Mouse (Mus musculus): ENCODE data around the gene Cd1d1. TPM values are rescaled to one million over a fixed set of nuclear protein-coding genes. Genes with fewer than 3 reads are reported as not detected.

The Cd1d1 gene
- polyA plus RNA-seq, 1 experiment from 2014 or later = 17.0 TPM

DNA sequence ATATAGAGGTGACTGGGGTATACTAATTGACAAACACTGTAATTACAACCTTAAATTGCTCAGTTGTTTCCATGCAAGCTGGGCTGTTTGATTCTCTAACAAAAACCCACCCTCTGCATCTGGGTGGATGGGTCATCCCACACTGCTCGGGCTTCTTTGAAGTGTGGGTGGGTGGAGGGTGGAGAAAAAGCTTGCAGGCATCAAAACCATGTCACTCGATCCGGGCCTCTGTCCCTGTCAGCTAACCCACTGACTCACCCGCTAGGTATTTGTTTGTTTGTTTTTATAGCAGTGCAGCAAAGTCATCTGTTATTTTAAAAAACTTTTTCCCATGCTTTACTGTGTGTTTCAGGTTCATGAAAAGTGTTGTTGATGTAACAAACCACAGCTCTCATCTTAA, 43.9 kb downstream of the Cd1d1 start:
- WGBS = 51% methylated on average over 4 of the region's 4 CpGs
- DNase-seq (ENCODE audit: extremely low spot score, low spot score) = no peak
- Histone ChIP-seq H3K9me3 (peaks cover 11% of the 10 kb centered on the region; the same call in 1 of the 2 replicates), H3K4me3 (no peak overlapping the region), H3K27me3 (ENCODE audit: poor library complexity, severe bottlenecking) (no peaks in the 10 kb centered on the region), H3K36me3 (replicated peaks) (no peaks in the 10 kb centered on the region), H3K27ac (no peak overlapping the region), H3K4me1 (peaks cover 13% of the 10 kb centered on the region)

DNA sequence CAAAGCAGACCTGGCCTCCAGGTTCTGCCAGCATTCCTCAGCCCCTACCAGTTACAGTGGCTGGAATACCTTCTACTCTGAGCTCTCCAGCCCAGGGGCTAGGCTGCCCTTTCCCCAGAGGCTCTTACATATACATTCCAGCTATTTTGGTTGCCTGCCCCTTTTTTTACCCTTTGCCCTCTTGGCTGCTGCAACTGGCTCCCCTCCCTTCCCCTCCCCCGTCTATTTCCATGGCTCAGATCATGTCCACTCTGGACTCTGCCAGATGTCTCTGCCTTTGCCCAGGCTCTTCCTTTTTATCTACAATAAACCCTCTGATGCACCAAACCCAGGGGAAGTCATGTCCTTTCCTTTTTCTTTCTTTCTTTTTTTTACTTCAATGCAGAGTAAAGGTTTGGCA, 44.7 kb downstream of the Cd1d1 start:
- Histone ChIP-seq H3K9me3 (peaks cover 11% of the 10 kb centered on the region; the same call in 1 of the 2 replicates), H3K27ac (no peak overlapping the region), H3K4me1 (peaks cover 10% of the 10 kb centered on the region), H3K27me3 (ENCODE audit: poor library complexity, severe bottlenecking) (no peaks in the 10 kb centered on the region), H3K36me3 (replicated peaks) (no peaks in the 10 kb centered on the region), H3K4me3 (no peak overlapping the region)
- DNase-seq (ENCODE audit: extremely low spot score, low spot score) = no peak
- whole genome bisulfite sequencing = 87% methylated on average over 1 of the region's 1 CpGs

GRCm38 (mm10) chr3:86953819-86954218, 45.4 kb downstream of the Cd1d1 start:
- Histone ChIP-seq H3K36me3 (replicated peaks) (no peaks in the 10 kb centered on the region), H3K4me1 (peaks cover 10% of the 10 kb centered on the region), H3K9me3 (peaks cover 11% of the 10 kb centered on the region; the same call in 1 of the 2 replicates), H3K27ac (no peak overlapping the region), H3K27me3 (ENCODE audit: poor library complexity, severe bottlenecking) (no peaks in the 10 kb centered on the region), H3K4me3 (no peak overlapping the region)
- DNase-seq (ENCODE audit: extremely low spot score, low spot score) = no peak
- 82% methylated on average over 4 of the region's 4 CpGs for whole genome bisulfite sequencing

DNA sequence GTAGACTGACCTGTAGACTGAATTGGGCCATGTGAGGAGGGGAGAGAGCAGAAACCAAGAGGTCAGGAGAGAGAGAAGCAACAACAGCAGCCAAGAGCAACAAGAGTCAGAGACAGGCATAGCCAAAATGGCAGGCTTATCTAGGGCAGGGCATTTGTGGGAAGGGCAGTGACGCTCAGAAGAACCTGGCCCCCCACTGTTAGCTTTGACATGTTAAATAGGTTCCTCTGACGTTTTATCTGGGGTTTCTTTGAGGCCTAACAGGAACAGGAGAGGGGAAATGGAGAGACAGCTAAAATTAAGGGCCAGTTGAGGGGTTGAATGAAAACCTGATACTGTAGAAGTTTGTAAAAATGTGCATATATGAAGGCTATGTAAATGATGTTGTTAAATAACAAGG, 48.6 kb downstream of the Cd1d1 start:
- H3K36me3 ChIP-seq (replicated peaks) = no peaks in the 10 kb centered on the region
- 25% methylated on average over 2 of the region's 2 CpGs for WGBS
- DNase-seq (ENCODE audit: extremely low spot score, low spot score) = no peak
- H3K4me3 ChIP-seq = no peak overlapping the region
- H3K9me3 ChIP-seq = peaks cover 11% of the 10 kb centered on the region; the same call in 1 of the 2 replicates
- H3K4me1 ChIP-seq = peaks cover 10% of the 10 kb centered on the region
- no peaks in the 10 kb centered on the region for H3K27me3 ChIP-seq (ENCODE audit: poor library complexity, severe bottlenecking)
- H3K27ac ChIP-seq = no peak overlapping the region

Other genes with a start within 250 kb of the Cd1d1 start
- gene Dclk2, start 78.6 kb downstream of the Cd1d1 start, polyA plus RNA-seq (2016; fragmentation: Nextera tagmentation; extraction: Ambion mirVana) = 18.2 and 22.7 TPM in 2 replicates
- 13.1 and 14.3 TPM in 2 replicates for gene Kirrel, start 175.3 kb upstream of the Cd1d1 start, polyA plus RNA-seq (2016; fragmentation: Nextera tagmentation; extraction: Ambion mirVana)